Mouse (Mus musculus) limb, embryonic 14.5 days (tissue): ENCODE measurements at regions not wholly inside any gene's neighbourhood (a gene's known extent, or its start where the extent isn't known, plus 50 kb on each side); places are given as distances from the start of the nearest gene placed in this dataset.
"Not testable (repeated sequence)": the region's sequence is repeated elsewhere in the genome, so short reads cannot be mapped to it uniquely, and the experiment has no call there.

Experiments used
- ATAC-seq: fragments of 200-750 bp; cut with Nextera tagmentation; 2 replicates; pipeline ENCODE4 v1.8.0; 2017; ENCODE audit warnings: low read depth, moderate number of reproducible peaks, moderate TSS enrichment; ENCODE audit not compliant: low FRiP score
- DNase-seq: peaks from one replicate; pipeline ENCODE4 v3.0.0-alpha.2; 2015; ENCODE audit warnings: low spot score
- H3K27ac ChIP-seq: fragments of 300-500 bp; sonication (generic); replicated peaks from 2 replicates; pipeline ENCODE4 v1.5.1; 2014; ENCODE audit warnings: low read depth, mild to moderate bottlenecking, low read length, moderate library complexity, mixed read lengths
- H3K27me3 ChIP-seq: fragments of 300-500 bp; sonication (generic); 2 replicates; pipeline ENCODE4 v1.6.1; 2014; ENCODE audit warnings: low read length, mixed read lengths; ENCODE audit not compliant: control insufficient read depth, insufficient read depth
- H3K36me3 ChIP-seq: fragments of 300-500 bp; sonication (generic); 2 replicates; pipeline ENCODE4 v1.6.1; 2014; ENCODE audit warnings: mild to moderate bottlenecking, low read length, moderate library complexity, mixed read lengths; ENCODE audit not compliant: control insufficient read depth, insufficient read depth
- H3K4me1 ChIP-seq: fragments of 300-500 bp; sonication (generic); 2 replicates; pipeline ENCODE4 v1.6.1; 2014; ENCODE audit warnings: antibody characterized with exemption, low read length, mixed read lengths; ENCODE audit not compliant: control insufficient read depth, insufficient read depth
- H3K4me2 ChIP-seq: fragments of 300-500 bp; sonication (generic); replicated peaks from 2 replicates; pipeline ENCODE4 v1.6.1; 2014; ENCODE audit warnings: low read depth, mild to moderate bottlenecking, low read length, moderate library complexity; ENCODE audit not compliant: severe bottlenecking
- H3K4me3 ChIP-seq: fragments of 300-500 bp; sonication (generic); replicated peaks from 2 replicates; pipeline ENCODE4 v1.5.1; 2014; ENCODE audit warnings: low read length
- H3K9ac ChIP-seq: fragments of 300-500 bp; sonication (generic); 2 replicates; pipeline ENCODE4 v1.6.1; 2014; ENCODE audit warnings: mild to moderate bottlenecking, low read depth, low read length, moderate library complexity; ENCODE audit not compliant: severe bottlenecking
- H3K9me3 ChIP-seq: fragments of 300-500 bp; sonication (generic); 2 replicates; pipeline ENCODE4 v1.6.1; 2016; ENCODE audit warnings: low read length; ENCODE audit not compliant: control insufficient read depth
- POLR2A ChIP-seq: fragments of 200-500 bp; IDR thresholded peaks from 2 replicates; pipeline ENCODE4 v1.8.0; 2012; ENCODE audit warnings: inconsistent platforms, mild to moderate bottlenecking, moderate library complexity, borderline replicate concordance; ENCODE audit not compliant: insufficient read depth, insufficient read length; ENCODE audit errors: extremely low read depth
- WGBS: fragments of 180-500 bp; shearing (Covaris S2); extraction: QIAGEN DNeasy Blood & Tissue Kit; methylation state at CpG from one replicate; pipeline ENCODE4 v1.1.7; 2014; 5-methylcytosine and 5-hydroxymethylcytosine counted together

- no peak overlapping the region for H3K4me2 ChIP-seq
- no peak overlapping the region for H3K9ac ChIP-seq
- H3K4me3 ChIP-seq: no peak overlapping the region
- H3K36me3 ChIP-seq: no peaks in the 10 kb centered on the region
- DNase-seq (no peak), ATAC-seq (no peak)
- no peaks in the 10 kb centered on the region for H3K4me1 ChIP-seq
- no peaks in the 10 kb centered on the region for H3K9me3 ChIP-seq
- H3K27ac ChIP-seq: no peak overlapping the region
- no peaks in the 10 kb centered on the region for H3K27me3 ChIP-seq
- no peak for TF ChIP-seq POLR2A
Observed at GRCm38 (mm10) chr3:21090206-21090605, 723.2 kb upstream of the Agtr1b start.

DNA sequence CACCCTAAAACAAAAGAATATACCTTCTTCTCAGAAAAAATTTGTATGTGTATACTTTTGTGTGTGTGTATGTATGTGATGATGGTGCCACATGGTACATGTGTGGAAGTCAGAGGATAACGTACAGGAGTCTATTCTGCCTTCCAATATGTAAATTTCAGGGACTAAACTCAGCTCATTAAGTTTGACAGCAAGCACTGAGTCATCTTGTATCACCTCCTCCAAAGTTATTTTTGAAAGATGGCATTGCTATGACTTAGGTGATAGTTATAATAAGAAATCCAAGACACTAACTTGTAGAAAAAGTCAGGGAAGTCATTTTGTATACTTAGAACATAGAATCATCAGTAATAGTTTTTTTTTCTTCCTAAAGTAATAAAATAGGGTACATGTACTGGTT lies 719.4 kb upstream of the Agtr1b start:
- Histone ChIP-seq H3K27ac (no peak overlapping the region), H3K36me3 (no peaks in the 10 kb centered on the region), H3K4me1 (no peaks in the 10 kb centered on the region), H3K9me3 (no peaks in the 10 kb centered on the region), H3K27me3 (no peaks in the 10 kb centered on the region), H3K9ac (no peak overlapping the region), H3K4me2 (no peak overlapping the region), H3K4me3 (no peak overlapping the region)
- DNase-seq (no peak), ATAC-seq (no peak)
- TF ChIP-seq POLR2A: no peak
- WGBS: 84% methylated on average over 1 of the region's 1 CpGs

DNA sequence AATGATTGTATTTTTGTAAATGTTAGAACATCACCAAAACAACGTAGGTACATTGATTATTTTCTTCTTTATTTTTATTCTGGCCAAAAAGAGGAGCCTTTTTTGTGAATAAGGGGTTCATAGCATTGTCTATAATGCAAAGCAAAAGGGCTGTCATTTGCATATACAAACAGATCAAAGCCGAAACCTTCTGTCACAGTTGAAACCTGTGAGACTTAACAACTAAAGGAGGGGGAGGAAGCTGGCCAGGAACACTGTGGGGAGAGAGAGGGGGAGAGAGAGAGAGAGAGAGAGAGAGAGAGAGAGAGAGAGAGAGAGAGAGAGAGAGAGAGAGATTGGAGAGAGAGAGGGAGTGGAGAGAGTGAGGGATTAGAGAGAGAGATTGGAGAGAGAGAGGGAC lies 710.6 kb upstream of the Agtr1b start:
- Histone ChIP-seq H3K4me1 (no peaks in the 10 kb centered on the region), H3K9ac (no peak overlapping the region), H3K27ac (no peak overlapping the region), H3K4me3 (no peak overlapping the region), H3K27me3 (no peaks in the 10 kb centered on the region), H3K9me3 (no peaks in the 10 kb centered on the region), H3K36me3 (no peaks in the 10 kb centered on the region), H3K4me2 (no peak overlapping the region)
- DNase-seq (no peak), ATAC-seq (no peak)
- TF ChIP-seq POLR2A: no peak
- 81% methylated on average over 2 of the region's 2 CpGs for WGBS

GRCm38 (mm10) chr3:21053337-21053736 lies 686.4 kb upstream of the Agtr1b start:
- not testable (repeated sequence) for H3K4me3 ChIP-seq, H3K4me1 ChIP-seq, H3K27ac ChIP-seq, H3K9me3 ChIP-seq, ATAC-seq, H3K9ac ChIP-seq, H3K36me3 ChIP-seq, H3K27me3 ChIP-seq, H3K4me2 ChIP-seq, DNase-seq
- 77% methylated on average over 1 of the region's 2 CpGs for WGBS

DNA sequence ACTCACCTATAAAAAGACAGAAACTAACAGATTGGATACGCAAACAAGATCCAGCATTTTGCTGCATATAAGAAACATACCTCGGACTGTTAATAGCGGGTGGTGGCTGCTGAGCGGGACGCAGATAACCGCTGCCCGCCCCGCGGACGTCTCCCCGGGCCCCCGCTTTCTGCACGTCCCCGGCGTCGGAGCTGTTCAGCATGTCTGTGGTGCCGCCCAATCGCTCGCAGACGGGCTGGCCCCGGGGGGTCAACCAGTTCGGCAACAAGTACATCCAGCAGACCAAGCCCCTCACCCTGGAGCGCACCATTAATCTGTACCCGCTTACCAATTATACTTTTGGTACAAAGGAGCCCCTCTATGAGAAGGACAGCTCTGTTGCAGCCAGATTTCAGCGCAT lies 682.4 kb upstream of the Agtr1b start:
- not testable (repeated sequence) for H3K9ac ChIP-seq, H3K27me3 ChIP-seq, H3K9me3 ChIP-seq, ATAC-seq, H3K4me3 ChIP-seq, DNase-seq, H3K4me1 ChIP-seq, H3K36me3 ChIP-seq, H3K27ac ChIP-seq, H3K4me2 ChIP-seq
- WGBS: 73% methylated on average over 9 of the region's 25 CpGs

GRCm38 (mm10) chr3:21045981-21046380 lies 679.0 kb upstream of the Agtr1b start:
- H3K9me3 ChIP-seq: no peaks in the 10 kb centered on the region
- ATAC-seq (no peak), DNase-seq (no peak)
- no peak for TF ChIP-seq POLR2A
- no peaks in the 10 kb centered on the region for H3K36me3 ChIP-seq
- H3K9ac ChIP-seq: no peak overlapping the region
- H3K27me3 ChIP-seq: no peaks in the 10 kb centered on the region
- H3K4me2 ChIP-seq: no peak overlapping the region
- H3K4me3 ChIP-seq: no peak overlapping the region
- no peaks in the 10 kb centered on the region for H3K4me1 ChIP-seq
- H3K27ac ChIP-seq: no peak overlapping the region
- 80% methylated on average over 3 of the region's 3 CpGs for WGBS
